Mouse (Mus musculus) cerebellum, adult 8-10 months (tissue): Measurements from ENCODE around the gene Tspan4.

ENCODE experiments used
- DNase-seq: peaks from one replicate; pipeline ENCODE4 v3.0.0; 2022

The Tspan4 gene

GRCm38 (mm10) chr7:141461521-141462332 lies 13.3 kb upstream of the Tspan4 start:
- DNase-seq = peak; percentile 46

- no peak for DNase-seq
Measured at GRCm38 (mm10) chr7:141462333-141462821, 12.7 kb upstream of the Tspan4 start.

- DNase-seq = no peak
Measured at GRCm38 (mm10) chr7:141463824-141464602, 11.0 kb upstream of the Tspan4 start.

GRCm38 (mm10) chr7:141464603-141465201 lies 10.3 kb upstream of the Tspan4 start:
- DNase-seq = peak; percentile 30

GRCm38 (mm10) chr7:141465388-141466044 lies 9.5 kb upstream of the Tspan4 start:
- DNase-seq = no peak

- no peak for DNase-seq
Measured at GRCm38 (mm10) chr7:141466045-141466394, 9.0 kb upstream of the Tspan4 start.

- no peak for DNase-seq
Measured at GRCm38 (mm10) chr7:141466607-141467148, 8.4 kb upstream of the Tspan4 start.

GRCm38 (mm10) chr7:141467230-141468030 lies 7.6 kb upstream of the Tspan4 start, which contains the start of gene Cd151:
Gene Cd151 (plus strand): TSS chr7:141467392.
- DNase-seq = no peak

- DNase-seq = no peak
Measured at GRCm38 (mm10) chr7:141468164-141468521, 6.9 kb upstream of the Tspan4 start.

GRCm38 (mm10) chr7:141468522-141469211 lies 6.4 kb upstream of the Tspan4 start:
- peak; percentile 59 for DNase-seq

- DNase-seq = no peak
Measured at GRCm38 (mm10) chr7:141469352-141469751, 5.7 kb upstream of the Tspan4 start.

GRCm38 (mm10) chr7:141469901-141470636 lies 5.0 kb upstream of the Tspan4 start:
- DNase-seq = no peak

- no peak for DNase-seq
Measured at GRCm38 (mm10) chr7:141470637-141470944, 4.4 kb upstream of the Tspan4 start.

GRCm38 (mm10) chr7:141471236-141471635 lies 3.8 kb upstream of the Tspan4 start:
- DNase-seq = no peak

GRCm38 (mm10) chr7:141472226-141472625 lies 2.8 kb upstream of the Tspan4 start:
- no peak for DNase-seq

- no peak for DNase-seq
Measured at GRCm38 (mm10) chr7:141472763-141473162, 2.3 kb upstream of the Tspan4 start.

- no peak for DNase-seq
Measured at GRCm38 (mm10) chr7:141474160-141474559, 880 bp upstream of the Tspan4 start.

GRCm38 (mm10) chr7:141475805-141476158 lies 742 bp downstream of the Tspan4 start:
- DNase-seq = no peak

GRCm38 (mm10) chr7:141476226-141476980 lies 1.4 kb downstream of the Tspan4 start:
- DNase-seq = no peak

GRCm38 (mm10) chr7:141476981-141477370 lies 1.9 kb downstream of the Tspan4 start:
- DNase-seq = no peak
